Mouse (Mus musculus) cerebellum, adult 2 months (tissue): ENCODE data around the gene Iqca.

Experiments used
- CTCF ChIP-seq: fragments of 200-500 bp; IDR thresholded peaks from 2 replicates; pipeline ENCODE4 v1.5.1; 2011; ENCODE audit warnings: low read depth, mild to moderate bottlenecking, control low read depth, low read length, moderate library complexity, borderline replicate concordance; ENCODE audit not compliant: insufficient read depth
- POLR2A ChIP-seq: fragments of 200-500 bp; IDR thresholded peaks from 2 replicates; pipeline ENCODE4 v1.6.1; 2011; ENCODE audit warnings: low read length, control low read depth, borderline replicate concordance; ENCODE audit not compliant: insufficient read depth

DNA sequence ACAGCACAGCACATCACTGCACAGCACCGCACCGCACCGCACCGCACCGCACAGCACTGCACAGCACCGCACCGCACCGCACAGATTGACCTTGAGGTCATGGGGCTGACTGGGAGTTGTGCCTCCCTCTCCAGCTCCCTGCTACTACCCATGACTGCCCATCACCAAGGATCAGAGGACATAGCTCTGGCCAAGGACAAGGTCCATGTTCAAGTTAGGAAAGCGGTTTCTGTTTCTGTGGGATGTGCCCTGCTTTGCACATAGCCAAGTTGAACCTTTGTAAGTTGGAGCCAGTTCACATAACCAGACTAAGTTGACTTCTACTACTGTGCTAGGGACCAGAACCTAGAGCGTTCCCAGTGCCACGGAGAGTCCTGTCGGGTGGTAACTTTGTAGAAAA, 28.6 kb downstream of the Iqca start:
- TF ChIP-seq CTCF (no peak), POLR2A (no peak)
